Mouse (Mus musculus) MEL (cell line): ENCODE measurements around the gene Arhgef2.

ENCODE experiments used
- E2F4 ChIP-seq: IDR thresholded peaks from 2 replicates; pipeline ENCODE4 v1.6.1; 2011; ENCODE audit warnings: low read depth, low read length, improper control_type of control experiment, borderline replicate concordance
- MAX ChIP-seq: IDR thresholded peaks from 2 replicates; pipeline ENCODE4 v1.6.1; 2011; ENCODE audit warnings: low read length, improper control_type of control experiment

- no peak for TF ChIP-seq MAX
- TF ChIP-seq E2F4, result no peak
Measured at GRCm38 (mm10) chr3:88645937-88646336, 40.2 kb downstream of the Arhgef2 start.
